In genomic region chr14:100284861-100285655, GRCm38 (mm10) we compare ENCODE assay signal across 7 mouse cellular contexts. TPM values are rescaled to one million over a fixed set of nuclear protein-coding genes. Genes with fewer than 3 reads are reported as not detected.
DNase-seq lines count a peak whose midpoint lies in the region; ATAC-seq and TF ChIP-seq lines count a peak whose summit lies in the region.

No protein-coding gene starts in this region.

- peaks cover 2% of the 10 kb centered on the region; the same call in 1 of the 2 replicates for H3K79me2 ChIP-seq in heart, adult 2 months (replicated peaks; ENCODE audit: control insufficient read depth, insufficient read depth, low read length)

- no peaks in the 10 kb centered on the region for H3K27me3 ChIP-seq in embryonic facial prominence, embryonic 11.5 days (ENCODE audit: control insufficient read depth, insufficient read depth, low read length)
- no peaks in the 10 kb centered on the region for H3K27me3 ChIP-seq in heart, adult 2 months (ENCODE audit: control insufficient read depth, insufficient read depth, low read length)
- no peaks in the 10 kb centered on the region for H3K27me3 ChIP-seq in limb, embryonic 12.5 days
- no peaks in the 10 kb centered on the region for H3K27me3 ChIP-seq in midbrain, embryonic 13.5 days

- H3K27ac ChIP-seq in embryonic facial prominence, embryonic 11.5 days (replicated peaks; ENCODE audit: low read depth, low read length) = peak overlapping the region; percentile 90
- H3K27ac ChIP-seq in heart, adult 2 months = peak overlapping the region; percentile 93
- peak overlapping the region; percentile 98 for H3K27ac ChIP-seq in limb, embryonic 12.5 days
- H3K27ac ChIP-seq in midbrain, embryonic 13.5 days = peak overlapping the region; percentile 97

- under 1% methylated on average over 47 of the region's 48 CpGs for WGBS in embryonic facial prominence, embryonic 11.5 days
- WGBS in heart, adult 2 months = 1% methylated on average over 46 of the region's 48 CpGs
- under 1% methylated on average over 47 of the region's 48 CpGs for WGBS in limb, embryonic 12.5 days
- WGBS in midbrain, embryonic 13.5 days = under 1% methylated on average over 43 of the region's 48 CpGs

- 0 out of 2 replicates have a peak, but pooled peaks have one; percentile 13 for TF ChIP-seq CTCF in heart, adult 2 months (IDR thresholded peaks at IDR 0.05)

- peak overlapping the region; percentile 71 for H3K9ac ChIP-seq in embryonic facial prominence, embryonic 11.5 days (replicated peaks; ENCODE audit: low read length)
- H3K9ac ChIP-seq in heart, adult 2 months (ENCODE audit: low read depth, low read length) = peak overlapping the region; percentile 64
- H3K9ac ChIP-seq in limb, embryonic 12.5 days (replicated peaks) = peak overlapping the region; percentile 76
- H3K9ac ChIP-seq in midbrain, embryonic 13.5 days (replicated peaks) = peak overlapping the region; percentile 85

- peak; percentile 90 for ATAC-seq in embryonic facial prominence, embryonic 11.5 days (replicated peaks; ENCODE audit: insufficient number of reproducible peaks, low FRiP score, low TSS enrichment, low read depth)
- ATAC-seq in limb, embryonic 12.5 days (ENCODE audit: insufficient number of reproducible peaks, insufficient read depth, low FRiP score, low TSS enrichment, low read depth) = peak; percentile 88
- ATAC-seq in midbrain, embryonic 13.5 days = peak; percentile 91

- H3K4me2 ChIP-seq in embryonic facial prominence, embryonic 11.5 days (ENCODE audit: low read depth, low read length) = peak overlapping the region; percentile 79
- peak overlapping the region; percentile 76 for H3K4me2 ChIP-seq in limb, embryonic 12.5 days
- peak overlapping the region; percentile 86 for H3K4me2 ChIP-seq in midbrain, embryonic 13.5 days (replicated peaks)

- H3K4me3 ChIP-seq in embryonic facial prominence, embryonic 11.5 days (ENCODE audit: low read depth, low read length) = peak overlapping the region; percentile 55
- H3K4me3 ChIP-seq in heart, adult 2 months = peak overlapping the region; percentile 87
- peak overlapping the region; percentile 53 for H3K4me3 ChIP-seq in limb, embryonic 12.5 days (replicated peaks)
- peak overlapping the region; percentile 51 for H3K4me3 ChIP-seq in midbrain, embryonic 13.5 days (replicated peaks)

- intact Hi-C loops in heart, adult 2 months (cut with DNase I) = loop anchor here (1.0 to 10.0 kb wide), 7 partner anchors 52 to 462 kb away; no protein-coding TSS in a partner anchor

- no peaks in the 10 kb centered on the region for H3K4me1 ChIP-seq in embryonic facial prominence, embryonic 11.5 days (ENCODE audit: control insufficient read depth, insufficient read depth, low read length)
- H3K4me1 ChIP-seq in heart, adult 2 months (ENCODE audit: control insufficient read depth, insufficient read depth, low read length) = no peaks in the 10 kb centered on the region; the same call in 1 of the 2 replicates
- H3K4me1 ChIP-seq in limb, embryonic 12.5 days (replicated peaks) = peaks cover 27% of the 10 kb centered on the region
- H3K4me1 ChIP-seq in midbrain, embryonic 13.5 days (replicated peaks) = peaks cover 33% of the 10 kb centered on the region

- peak; percentile 73 for DNase-seq in adrenal gland, postnatal 25 days
- peak; percentile 92 for DNase-seq in embryonic facial prominence, embryonic 11.5 days (ENCODE audit: low spot score)
- DNase-seq in heart, adult 2 months = peak; percentile 84 to 88
- peak; percentile 84 for DNase-seq in kidney, adult 18-20 months
- peak; percentile 70 for DNase-seq in skeletal muscle tissue, adult 2 months (ENCODE audit: low read depth, low spot score)

- TF ChIP-seq EP300 in heart, adult 2 months (IDR thresholded peaks at IDR 0.05; ENCODE audit: insufficient read depth, low read depth, low read length) = no peak

- no peaks in the 10 kb centered on the region for H3K9me3 ChIP-seq in embryonic facial prominence, embryonic 11.5 days (replicated peaks; ENCODE audit: control insufficient read depth, low read length)
- peaks cover 1% of the 10 kb centered on the region for H3K9me3 ChIP-seq in limb, embryonic 12.5 days
- 0 out of 2 replicates have a peak, but pooled peaks cover under 1% of the 10 kb centered on the region for H3K9me3 ChIP-seq in midbrain, embryonic 13.5 days

- no peaks in the 10 kb centered on the region for H3K36me3 ChIP-seq in embryonic facial prominence, embryonic 11.5 days (replicated peaks; ENCODE audit: control insufficient read depth, insufficient read depth, low read depth, low read length)
- peaks cover 5% of the 10 kb centered on the region; the same call in 1 of the 2 replicates for H3K36me3 ChIP-seq in heart, adult 2 months (ENCODE audit: control insufficient read depth, insufficient read depth, low read length)
- peaks cover under 1% of the 10 kb centered on the region; the same call in 1 of the 2 replicates for H3K36me3 ChIP-seq in limb, embryonic 12.5 days
- H3K36me3 ChIP-seq in midbrain, embryonic 13.5 days = no peaks in the 10 kb centered on the region

- TF ChIP-seq POLR2A in heart, adult 2 months (IDR thresholded peaks at IDR 0.05; ENCODE audit: insufficient read depth, low read depth, low read length) = peak; percentile 28; the same call in 1 of the 2 replicates

RNA-seq across cellular contexts. Expression of gene Klf12, which starts 0.6 kb away (rescaled TPM):
- 23.1 and 34.2 TPM in 2 replicates for total RNA-seq in adrenal gland, postnatal 25 days (2021)
- polyA plus RNA-seq in embryonic facial prominence, embryonic 11.5 days (2014; fragmentation: Nextera tagmentation; extraction: Ambion mirVana) = 22.2 and 22.6 TPM in 2 replicates
- 10 to 100 TPM; 15.3 to 15.8 TPM for total RNA-seq in heart, adult 2 months (2021)
- polyA plus RNA-seq in heart, adult 2 months (2012; rRNA removed) = 8.6 and 14.6 TPM in 2 replicates
- 31.4 and 33.7 TPM in 2 replicates for polyA plus RNA-seq in limb, embryonic 12.5 days (2016; fragmentation: Nextera tagmentation; extraction: Ambion mirVana)
- 58.9 and 66.1 TPM in 2 replicates for polyA plus RNA-seq in midbrain, embryonic 13.5 days (2015; fragmentation: Nextera tagmentation; extraction: Ambion mirVana)

Comparison
In these comparisons a context has a peak if more than half of its experiments do, and no peak if none do; other contexts are left out.
1. Peak in every context shown above with its lines: DNase-seq, ATAC-seq, H3K4me3 ChIP-seq and H3K27ac ChIP-seq.